Mouse (Mus musculus) liver, adult 2 months (tissue): Measurements from ENCODE around the gene Pold2.

Experiments used
- CTCF ChIP-seq: fragments of 200-500 bp; IDR thresholded peaks from 2 replicates; pipeline ENCODE4 v1.5.1; 2011; ENCODE audit warnings: low read depth, low read length, control low read depth
- POLR2A ChIP-seq: fragments of 200-500 bp; IDR thresholded peaks from 2 replicates; pipeline ENCODE4 v1.6.1; 2011; ENCODE audit warnings: low read length, control low read depth; ENCODE audit not compliant: insufficient read depth; ENCODE audit errors: extremely low read depth

GRCm38 (mm10) chr11:5850452-5850851, 27.6 kb downstream of the Pold2 start:
- TF ChIP-seq CTCF (no peak), POLR2A (no peak)
